Mouse (Mus musculus) CD8-positive naive resting alpha-beta T cell, adult 57 days (primary cell): ENCODE data around the gene Gm732. TPM values are rescaled to one million over a fixed set of nuclear protein-coding genes. Genes with fewer than 3 reads are reported as not detected.

Experiments
- total RNA-seq: library from RNA; stranded (reverse); gene quantifications from one replicate; pipeline ENCODE4 v1.2.4, GENCODE M21; 2023

Gm732 gene
- total RNA-seq = not detected

GRCm38 (mm10) chrX:107948365-107948764, at the start of gene Gm732:
Gene Gm732, minus strand, starts transcription at chrX:107948465.

Other genes with a start within 250 kb of the Gm732 start
- gene Tent5d, start 155.9 kb downstream of the Gm732 start, total RNA-seq = not detected
- 9.1 TPM for gene 2610002M06Rik, start 132.1 kb downstream of the Gm732 start, total RNA-seq